Mouse (Mus musculus): Measurements from ENCODE around the gene Ttll2.
"Not testable (repeated sequence)": the region's sequence is repeated elsewhere in the genome, so short reads cannot be mapped to it uniquely, and the experiment has no call there.

The Ttll2 gene

GRCm38 (mm10) chr17:7360749-7361465 is 8.4 kb upstream of the Ttll2 start:
- peak; percentile 94 to 96 for DNase-seq

- DNase-seq, result not testable (repeated sequence)
These were observed 7.3 kb upstream of the Ttll2 start for GRCm38 (mm10) chr17:7359806-7360205.

- DNase-seq, result peak; percentile 66 to 71
These were observed 3.7 kb downstream of the Ttll2 start for GRCm38 (mm10) chr17:7348765-7349164.

- DNase-seq, result peak in 1 of 2 experiments; percentile 11
These were observed 15.1 kb downstream of the Ttll2 start for GRCm38 (mm10) chr17:7337381-7337780.

- DNase-seq, result not testable (repeated sequence)
These were observed 19.8 kb downstream of the Ttll2 start for GRCm38 (mm10) chr17:7332745-7333144.

- DNase-seq, result not testable (repeated sequence)
These were observed 26.1 kb downstream of the Ttll2 start for GRCm38 (mm10) chr17:7326415-7326814.

- DNase-seq, result not testable (repeated sequence)
These were observed 28.1 kb downstream of the Ttll2 start, which contains the start of gene Tcp10a for GRCm38 (mm10) chr17:7324346-7324745. TSS of gene Tcp10a (plus strand) at chr17:7324646.

GRCm38 (mm10) chr17:7319789-7320188 is 32.7 kb downstream of the Ttll2 start:
- not testable (repeated sequence) for DNase-seq

GRCm38 (mm10) chr17:7315693-7316382 is 36.7 kb downstream of the Ttll2 start:
- not testable (repeated sequence) for DNase-seq

GRCm38 (mm10) chr17:7306278-7307196 is 46.0 kb downstream of the Ttll2 start:
- peak; percentile 49 to 67 for DNase-seq
